Mouse (Mus musculus): ENCODE measurements around the gene Ms4a8a. TPM values are rescaled to one million over a fixed set of nuclear protein-coding genes. Genes with fewer than 3 reads are reported as not detected.

The Ms4a8a gene
- total RNA-seq, 4 experiments from 2014 or later, result 0.46 TPM; not detected in 3

Other genes with a start within 250 kb of the Ms4a8a start
- 10 to 100 TPM in 1 of 4 experiments, 1 to 10 TPM in 3; 1.2 to 11.7 (median 3.9) TPM for gene Slc15a3, start 241.4 kb downstream of the Ms4a8a start, total RNA-seq (2022)
- 100 to 1,000 TPM; 218 to 239 (median 228) TPM for gene Tmem132a, start 211.2 kb downstream of the Ms4a8a start, total RNA-seq (2022)
- gene Tmem109, start 199.1 kb downstream of the Ms4a8a start, total RNA-seq (2022), result 10 to 100 TPM; 45.0 to 48.1 (median 45.5) TPM
- 100 to 1,000 TPM; 196 to 220 (median 207) TPM for gene Prpf19, start 185.9 kb downstream of the Ms4a8a start, total RNA-seq (2022)
- 1 to 10 TPM in 1 of 4 experiments, under 1 TPM in 1, not detected in 2; 0.19 to 1.5 TPM for gene Zp1, start 160.5 kb downstream of the Ms4a8a start, total RNA-seq (2022)
- under 1 TPM in 2 of 4 experiments, not detected in 2; 0.17 to 0.19 TPM for gene Ptgdr2, start 143.9 kb downstream of the Ms4a8a start, total RNA-seq (2022)
- gene Ccdc86, start 131.8 kb downstream of the Ms4a8a start, total RNA-seq (2022), result 1 to 10 TPM; 7.2 to 8.2 (median 7.7) TPM
- gene Ms4a10, start 106.4 kb downstream of the Ms4a8a start, total RNA-seq (2022), result not detected
- gene Ms4a15, start 87.9 kb downstream of the Ms4a8a start, total RNA-seq (2022), result 1 to 10 TPM in 1 of 4 experiments, not detected in 3; 1.1 TPM
- not detected for gene Ms4a18, start 63.1 kb downstream of the Ms4a8a start, total RNA-seq (2022)
- gene 1700017D01Rik, start 49.8 kb upstream of the Ms4a8a start, total RNA-seq (2022), result not detected
- not detected for gene 1700025F22Rik, start 84.2 kb upstream of the Ms4a8a start, total RNA-seq (2022)
- not detected for gene Ms4a13, start 115.6 kb upstream of the Ms4a8a start, total RNA-seq (2022)
- gene Ms4a12, start 151.3 kb upstream of the Ms4a8a start, total RNA-seq (2022), result not detected
- not detected for gene Ms4a1, start 185.1 kb upstream of the Ms4a8a start, total RNA-seq (2022)
- gene Ms4a5, start 202.8 kb upstream of the Ms4a8a start, total RNA-seq (2022), result not detected
- under 1 TPM in 1 of 4 experiments, not detected in 3; 0.11 TPM for gene Ms4a14, start 233.4 kb upstream of the Ms4a8a start, total RNA-seq (2022)